Mouse (Mus musculus) intestine, embryonic 16.5 days (tissue): ENCODE measurements around the gene 1700028J19Rik. TPM values are rescaled to one million over a fixed set of nuclear protein-coding genes. Genes with fewer than 3 reads are reported as not detected.
A peak's percentile ranks its signal among the peaks of the same experiment; 100 is the strongest.
"Not testable (repeated sequence)": the region's sequence is repeated elsewhere in the genome, so short reads cannot be mapped to it uniquely, and the experiment has no call there.

Source experiments
- ATAC-seq: fragments of 200-750 bp; cut with Nextera tagmentation; 2 replicates; pipeline ENCODE4 v1.8.0; 2017; ENCODE audit warnings: moderate TSS enrichment, moderate library complexity
- H3K27ac ChIP-seq: fragments of 300-500 bp; sonication (generic); 2 replicates; pipeline ENCODE4 v1.5.1; 2014; ENCODE audit warnings: mild to moderate bottlenecking, low read length
- H3K27me3 ChIP-seq: fragments of 300-500 bp; sonication (generic); replicated peaks from 2 replicates; pipeline ENCODE4 v1.6.1; 2014; ENCODE audit warnings: low read length, control low read depth, mixed read lengths; ENCODE audit not compliant: control insufficient read depth, insufficient read depth
- H3K36me3 ChIP-seq: fragments of 300-500 bp; sonication (generic); 2 replicates; pipeline ENCODE4 v1.6.1; 2014; ENCODE audit warnings: low read length, control low read depth; ENCODE audit not compliant: control insufficient read depth, insufficient read depth
- H3K4me1 ChIP-seq: fragments of 300-500 bp; sonication (generic); 2 replicates; pipeline ENCODE4 v1.6.1; 2014; ENCODE audit warnings: low read length, control low read depth, mixed read lengths; ENCODE audit not compliant: control insufficient read depth, insufficient read depth
- H3K4me2 ChIP-seq: fragments of 300-500 bp; sonication (generic); 2 replicates; pipeline ENCODE4 v1.6.1; 2014; ENCODE audit warnings: low read depth, low read length, control low read depth
- H3K4me3 ChIP-seq: fragments of 300-500 bp; sonication (generic); 2 replicates; pipeline ENCODE4 v1.5.1; 2014; ENCODE audit warnings: mild to moderate bottlenecking, low read length
- H3K9ac ChIP-seq: fragments of 300-500 bp; sonication (generic); 2 replicates; pipeline ENCODE4 v1.6.1; 2014; ENCODE audit warnings: low read depth, low read length
- H3K9me3 ChIP-seq: fragments of 300-500 bp; sonication (generic); 2 replicates; pipeline ENCODE4 v1.6.1; 2016; ENCODE audit warnings: low read length, control low read depth; ENCODE audit not compliant: control insufficient read depth
- WGBS: fragments of 180-500 bp; shearing (Covaris S2); extraction: QIAGEN DNeasy Blood & Tissue Kit; methylation state at CpG from one replicate; pipeline ENCODE4 v1.1.7; 2014; 5-methylcytosine and 5-hydroxymethylcytosine counted together
- polyA plus RNA-seq: library from polyadenylated mRNA; unstranded; fragments of >200 nt; fragmentation: Nextera tagmentation; extraction: Ambion mirVana; gene quantifications from 2 replicates; pipeline ENCODE4 v1.2.1, GENCODE M21; 2015

Gene 1700028J19Rik
- polyA plus RNA-seq, 1 experiment from 2014 or later: 1.6 TPM

GRCm38 (mm10) chr7:44193466-44193865 lies 53.0 kb downstream of the 1700028J19Rik start:
- H3K4me2 ChIP-seq, H3K4me1 ChIP-seq, H3K9me3 ChIP-seq, H3K9ac ChIP-seq, H3K36me3 ChIP-seq, H3K27me3 ChIP-seq, ATAC-seq, H3K4me3 ChIP-seq, H3K27ac ChIP-seq: not testable (repeated sequence)
- WGBS: 62% methylated on average over 1 of the region's 1 CpGs

GRCm38 (mm10) chr7:44187936-44188335 lies 58.6 kb downstream of the 1700028J19Rik start, which contains the start of gene Klk1b24:
Gene Klk1b24 (plus strand): TSS chr7:44188236.
- H3K27me3 ChIP-seq, H3K4me3 ChIP-seq, H3K27ac ChIP-seq, H3K4me1 ChIP-seq, H3K36me3 ChIP-seq, ATAC-seq, H3K4me2 ChIP-seq, H3K9me3 ChIP-seq, H3K9ac ChIP-seq: not testable (repeated sequence)

GRCm38 (mm10) chr7:44186516-44186915 lies 60.0 kb downstream of the 1700028J19Rik start:
- H3K9ac ChIP-seq, H3K36me3 ChIP-seq, H3K27me3 ChIP-seq, H3K9me3 ChIP-seq, H3K4me3 ChIP-seq, H3K4me1 ChIP-seq, H3K4me2 ChIP-seq, H3K27ac ChIP-seq: not testable (repeated sequence)
- WGBS: 54% methylated on average over 8 of the region's 8 CpGs
- ATAC-seq: peak; percentile 50; the same call in 1 of the 2 replicates

Other genes starting within 250 kb of the 1700028J19Rik start
- not detected in 2 replicates for gene Klk1b26, start 234.5 kb downstream of the 1700028J19Rik start, polyA plus RNA-seq
- gene Klk1b27, start 194.4 kb downstream of the 1700028J19Rik start, polyA plus RNA-seq: not detected in 2 replicates
- not detected in 2 replicates for gene Klk1b21, start 144.4 kb downstream of the 1700028J19Rik start, polyA plus RNA-seq
- gene Klk1b22, start 134.0 kb downstream of the 1700028J19Rik start, polyA plus RNA-seq: not detected in 2 replicates
- 0.20 TPM in 1 of 2 replicates, not detected in the other for gene Klk1b16, start 109.9 kb downstream of the 1700028J19Rik start, polyA plus RNA-seq
- gene Klk1b24, start 58.5 kb downstream of the 1700028J19Rik start, polyA plus RNA-seq: not detected in 2 replicates
- 0.21 and 0.55 TPM in 2 replicates for gene Klk1b3, start 48.5 kb downstream of the 1700028J19Rik start, polyA plus RNA-seq
- 0.16 and 0.37 TPM in 2 replicates for gene Klk1b4, start 39.3 kb downstream of the 1700028J19Rik start, polyA plus RNA-seq
- gene Klk1b5, start 30.8 kb downstream of the 1700028J19Rik start, polyA plus RNA-seq: 0.10 and 0.16 TPM in 2 replicates
- 44.2 and 51.8 TPM in 2 replicates for gene Klk1, start 21.3 kb downstream of the 1700028J19Rik start, polyA plus RNA-seq
- 0.09 TPM in 1 of 2 replicates, not detected in the other for gene Gm36864, start 10.5 kb downstream of the 1700028J19Rik start, polyA plus RNA-seq
- gene 2410002F23Rik, start within 50 bp of the 1700028J19Rik start, polyA plus RNA-seq: 101 and 114 TPM in 2 replicates
- not detected in 2 replicates for gene Acp4, start 10.7 kb upstream of the 1700028J19Rik start, polyA plus RNA-seq
- not detected in 2 replicates for gene Gm15517, start 14.8 kb upstream of the 1700028J19Rik start, polyA plus RNA-seq
- 6.7 and 7.1 TPM in 2 replicates for gene Clec11a, start 60.2 kb upstream of the 1700028J19Rik start, polyA plus RNA-seq
- 1.2 and 1.5 TPM in 2 replicates for gene Shank1, start 63.6 kb upstream of the 1700028J19Rik start, polyA plus RNA-seq
- 0.82 and 1.2 TPM in 2 replicates for gene Syt3, start 137.4 kb upstream of the 1700028J19Rik start, polyA plus RNA-seq
- gene 1700008O03Rik, start 139.1 kb upstream of the 1700028J19Rik start, polyA plus RNA-seq: 0.66 and 0.88 TPM in 2 replicates
- gene Lrrc4b, start 182.3 kb upstream of the 1700028J19Rik start, polyA plus RNA-seq: 0.31 and 0.43 TPM in 2 replicates
- 2.3 and 2.4 TPM in 2 replicates for gene Aspdh, start 218.7 kb upstream of the 1700028J19Rik start, polyA plus RNA-seq
- gene Josd2, start 221.3 kb upstream of the 1700028J19Rik start, polyA plus RNA-seq: 83.5 and 86.3 TPM in 2 replicates
- gene Emc10, start 249.8 kb upstream of the 1700028J19Rik start, polyA plus RNA-seq: 77.2 and 87.0 TPM in 2 replicates
- 5.9 and 6.2 TPM in 2 replicates for gene Fam71e1, start 249.9 kb upstream of the 1700028J19Rik start, polyA plus RNA-seq